Mouse (Mus musculus) erythroblast, adult 5-6 weeks (primary cell): ENCODE results near the gene C3. TPM values are rescaled to one million over a fixed set of nuclear protein-coding genes. Genes with fewer than 3 reads are reported as not detected.

Source experiments
- ATAC-seq: replicated peaks from 2 replicates; pipeline ENCODE4 v1.8.0; 2016; ENCODE audit warnings: moderate number of reproducible peaks, mild to moderate bottlenecking, moderate TSS enrichment, inconsistent platforms; ENCODE audit not compliant: poor library complexity, low FRiP score, severe bottlenecking
- total RNA-seq, 2 experiments: library from RNA; stranded (forward) in 1 of 2; stranded (reverse) in 1 of 2; fragments of 150-400 nt in 1 of 2; fragments of 200-764, 138-1000 nt in 1 of 2; gene quantifications; 2 replicates each; pipeline versions ENCODE4 v1.2.3 to v1.2.4; 2015 to 2017; ENCODE audit warnings: low replicate concordance in 2 of 2

Gene C3
- total RNA-seq (2015; ENCODE audit: low replicate concordance) (214 and 227 TPM in 2 replicates), total RNA-seq (2017; ENCODE audit: low replicate concordance) (74.9 and 158 TPM in 2 replicates)

DNA sequence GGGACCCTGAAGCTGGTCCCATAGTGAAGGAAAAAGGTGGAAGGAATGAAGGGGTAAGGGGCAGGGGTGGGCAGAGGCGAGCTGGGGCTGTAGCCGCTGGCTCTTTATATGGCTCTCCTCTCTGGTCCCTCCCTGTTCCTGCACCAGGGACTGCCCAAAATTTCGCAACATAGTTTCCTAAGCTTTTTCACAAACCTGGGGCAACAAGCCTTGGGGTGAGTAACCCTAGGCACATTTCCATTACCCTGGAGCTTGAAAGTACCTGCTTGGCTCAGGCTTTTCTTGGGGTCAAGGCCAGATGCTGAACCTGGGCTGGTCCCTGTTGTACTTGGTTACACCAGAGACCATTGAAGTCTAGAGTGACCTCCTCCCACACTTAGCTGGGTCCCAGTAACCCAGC is at the start of gene C3:
TSS of gene C3 (minus strand) at position 123 of the 400 bp plus-strand sequence.
- no peak for ATAC-seq

GRCm38 (mm10) chr17:57276634-57277121 is 48.7 kb upstream of the C3 start:
- ATAC-seq = peak; percentile 75

- ATAC-seq = no peak
Observed at GRCm38 (mm10) chr17:57275997-57276351, 48.0 kb upstream of the C3 start.

GRCm38 (mm10) chr17:57275111-57275996 is 47.4 kb upstream of the C3 start:
- peak; percentile 70 for ATAC-seq

- ATAC-seq = no peak
Observed at GRCm38 (mm10) chr17:57274686-57275085, 46.8 kb upstream of the C3 start.

GRCm38 (mm10) chr17:57273846-57274245 is 45.9 kb upstream of the C3 start:
- ATAC-seq = no peak

DNA sequence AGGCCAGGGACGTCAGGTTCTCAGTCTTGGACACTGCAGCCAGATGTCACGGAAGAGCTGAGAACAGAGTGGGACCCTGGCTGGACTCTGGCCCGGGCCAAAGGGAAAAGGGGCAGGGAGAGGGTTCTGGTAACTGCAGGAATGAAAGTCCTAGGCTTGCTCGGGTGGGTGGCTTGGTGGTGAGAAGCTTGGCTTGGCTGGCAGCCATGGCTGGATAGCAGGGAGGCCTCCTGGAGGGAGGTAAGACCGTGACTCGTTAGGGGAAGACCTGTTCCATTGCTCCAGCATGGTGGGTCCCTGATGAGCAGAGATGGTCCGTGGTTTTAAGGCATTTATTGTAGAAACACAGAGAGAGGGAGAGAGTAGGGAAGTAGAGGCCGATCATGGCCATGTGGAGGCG is 43.4 kb upstream of the C3 start:
- ATAC-seq = no peak

GRCm38 (mm10) chr17:57267556-57268126 is 39.7 kb upstream of the C3 start:
- no peak for ATAC-seq

- ATAC-seq = peak; percentile 71
Observed at GRCm38 (mm10) chr17:57264972-57265945, 37.3 kb upstream of the C3 start.

GRCm38 (mm10) chr17:57264164-57264563 is 36.2 kb upstream of the C3 start:
- no peak for ATAC-seq

DNA sequence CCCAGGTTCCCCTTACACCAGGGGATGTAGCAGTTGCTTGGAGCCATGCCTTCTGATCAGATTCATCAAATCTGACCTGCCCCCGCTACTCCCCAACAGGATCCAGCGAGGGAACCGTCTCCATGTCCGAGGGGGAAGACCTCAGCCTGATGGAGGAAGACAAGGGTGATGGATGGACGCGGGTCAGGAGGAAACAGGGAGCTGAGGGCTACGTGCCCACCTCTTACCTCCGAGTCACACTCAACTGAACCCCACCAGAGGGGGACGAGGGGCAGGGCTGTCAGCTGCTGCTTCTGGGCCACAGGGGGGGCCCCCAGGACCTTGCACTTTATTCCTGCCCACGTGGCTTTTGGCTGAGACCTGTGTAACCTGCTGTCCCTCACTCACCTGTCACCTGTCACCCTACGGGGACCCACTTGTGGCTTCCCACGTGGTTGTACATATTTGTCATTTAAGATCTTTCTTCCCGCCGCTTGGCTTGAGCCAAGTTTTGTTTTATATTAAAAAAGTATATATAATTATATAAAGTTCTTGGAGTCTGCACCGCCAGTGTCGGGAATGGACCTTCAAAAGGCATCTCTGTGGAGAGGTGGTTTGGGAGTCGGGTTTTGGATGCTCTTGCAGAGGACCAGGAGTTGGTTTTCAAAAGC is 35.1 kb upstream of the C3 start:
- ATAC-seq = no peak

DNA sequence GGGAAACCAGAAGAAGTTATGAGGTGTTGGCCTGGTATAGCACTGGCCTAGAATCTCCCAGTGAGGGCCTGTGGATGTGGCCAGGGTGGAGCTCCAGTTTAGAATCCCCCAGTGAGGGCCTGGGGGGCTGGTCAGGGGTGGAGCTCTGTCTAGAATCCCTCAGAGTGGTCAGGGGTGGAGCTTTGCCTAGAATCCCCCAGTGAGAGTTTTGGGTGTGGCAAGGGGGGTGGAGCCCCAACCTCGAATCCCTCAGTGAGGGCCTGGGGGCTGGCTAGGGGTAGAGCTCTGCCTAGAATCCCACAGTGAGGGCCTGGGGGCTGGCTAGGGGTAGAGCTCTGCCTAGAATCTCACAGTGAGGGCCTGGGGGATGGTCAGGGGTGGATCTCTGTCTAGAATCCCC is 33.9 kb upstream of the C3 start:
- ATAC-seq = no peak

DNA sequence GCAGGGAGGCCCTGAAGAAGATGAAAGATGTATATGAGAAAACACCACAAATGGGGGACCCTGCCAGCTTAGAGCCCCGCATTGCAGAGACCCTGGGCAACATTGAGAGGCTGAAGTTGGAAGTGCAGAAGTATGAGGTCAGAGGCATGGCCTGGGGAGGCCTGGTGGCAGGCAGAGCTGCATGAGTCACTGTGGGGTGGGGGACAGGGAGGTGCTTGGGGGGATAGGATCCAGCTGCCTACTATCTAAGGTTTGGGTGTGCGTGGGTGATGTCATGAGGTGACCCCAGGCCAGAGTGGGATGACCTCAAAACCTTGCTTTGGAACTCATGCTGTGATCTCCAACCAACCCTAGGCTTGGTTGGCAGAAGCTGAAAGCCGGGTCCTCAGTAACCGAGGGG is 33.4 kb upstream of the C3 start:
- ATAC-seq = no peak

DNA sequence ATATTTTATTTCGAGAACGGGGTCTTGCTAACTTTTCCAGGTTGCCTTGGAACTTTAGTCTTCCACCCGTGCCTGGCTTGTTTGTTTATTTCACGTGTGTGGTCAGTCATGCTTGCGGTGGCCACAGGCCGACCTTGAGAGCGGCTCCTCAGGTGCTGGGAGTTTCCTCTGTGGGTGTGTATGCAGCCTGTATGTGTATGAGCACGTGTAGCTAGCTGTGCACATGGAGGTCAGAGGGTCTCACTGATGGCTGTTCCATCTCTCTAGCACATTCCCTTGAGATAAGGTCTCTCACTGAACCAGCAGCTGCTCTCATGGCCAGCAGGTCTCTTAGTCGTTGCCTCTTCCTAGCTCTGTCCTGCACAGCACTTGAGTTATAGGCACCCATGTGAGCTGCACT is 32.4 kb upstream of the C3 start:
- ATAC-seq = no peak

- no peak for ATAC-seq
Observed at GRCm38 (mm10) chr17:57259742-57260141, 31.8 kb upstream of the C3 start.

DNA sequence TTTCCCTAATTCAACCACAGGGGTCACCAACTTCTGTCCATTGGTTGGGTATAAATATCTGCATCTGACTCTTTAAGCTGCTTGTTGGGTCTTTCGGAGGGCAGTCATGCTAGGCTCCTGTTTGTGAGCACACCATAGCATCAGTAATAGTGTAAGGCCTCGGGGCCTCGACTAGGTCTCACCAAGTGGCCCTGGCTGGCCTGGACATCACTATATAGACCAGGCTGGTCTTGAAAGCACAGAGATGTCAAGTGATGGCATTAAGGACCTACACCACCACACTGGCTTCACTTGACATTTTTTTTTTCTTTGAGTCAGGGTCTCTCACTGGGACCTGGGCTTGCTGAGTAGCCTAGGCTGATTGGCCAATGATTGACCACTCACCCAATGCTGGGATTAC is 30.3 kb upstream of the C3 start:
- no peak for ATAC-seq

DNA sequence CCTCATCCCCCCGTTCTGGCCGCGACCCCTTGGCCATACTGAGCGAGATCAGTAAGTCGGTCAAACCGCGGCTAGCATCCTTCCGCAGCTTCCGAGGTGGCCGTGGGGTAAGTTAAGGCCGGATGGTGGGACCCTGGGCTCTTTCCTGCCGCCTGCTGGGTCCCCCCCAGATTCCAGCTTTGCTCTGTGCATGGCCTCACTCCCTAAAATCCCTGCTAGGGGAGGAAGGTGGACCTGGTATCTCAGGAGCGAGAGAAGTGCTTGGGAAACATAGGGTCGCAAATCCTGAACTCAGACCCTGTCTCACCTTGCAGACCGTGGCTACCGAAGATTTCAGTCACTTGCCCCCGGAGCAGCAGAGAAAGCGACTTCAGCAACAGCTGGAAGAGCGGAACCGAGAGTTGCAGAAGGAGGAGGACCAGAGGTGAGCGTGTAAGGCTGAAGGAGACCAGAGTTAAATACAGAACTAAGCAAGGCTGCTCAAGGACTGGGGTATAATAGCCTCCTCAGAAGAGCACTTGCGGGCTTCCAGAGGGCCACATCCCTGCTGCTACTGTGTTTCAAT is 29.1 kb upstream of the C3 start:
- ATAC-seq = no peak

DNA sequence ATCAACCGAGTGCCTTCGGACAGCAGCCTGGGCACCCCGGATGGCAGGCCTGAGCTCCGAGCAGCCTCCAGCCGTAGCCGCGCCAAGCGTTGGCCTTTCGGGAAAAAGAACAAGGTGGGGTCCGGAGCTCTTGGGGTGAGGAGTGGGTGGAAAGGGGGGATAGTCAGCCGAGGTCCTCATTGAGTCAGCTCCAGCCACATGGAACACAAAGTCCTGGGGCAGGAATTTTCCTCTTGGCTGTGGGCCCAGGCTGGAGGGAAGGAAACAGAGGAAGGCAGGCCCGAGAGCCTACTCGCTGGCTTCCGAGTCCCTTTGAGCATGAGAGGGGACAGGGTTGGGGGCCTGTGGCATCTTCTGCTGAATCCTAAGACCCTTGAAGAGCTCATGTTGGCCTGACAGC is 27.4 kb upstream of the C3 start:
- no peak for ATAC-seq

DNA sequence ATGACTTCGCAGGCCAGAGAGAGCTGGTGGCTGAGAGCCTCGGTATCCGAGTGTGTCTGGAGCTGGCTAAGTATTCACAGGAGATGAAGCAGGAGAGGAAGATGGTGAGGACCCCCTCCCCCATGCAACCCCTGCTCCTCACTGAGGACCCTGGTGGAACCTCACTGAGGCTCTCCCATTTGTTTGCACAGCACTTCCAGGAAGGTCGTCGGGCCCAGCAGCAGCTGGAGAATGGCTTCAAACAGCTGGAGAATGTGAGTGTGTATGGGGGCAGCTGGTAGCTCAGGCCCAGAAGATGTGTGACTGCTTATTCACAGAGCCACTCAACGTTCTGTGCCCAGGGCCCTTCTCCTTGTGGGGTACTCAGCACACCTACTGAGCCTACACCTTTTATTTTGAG is 25.4 kb upstream of the C3 start:
- no peak for ATAC-seq
